Mouse (Mus musculus) spleen, adult 2 months (tissue): ENCODE measurements around the gene Clip1. TPM values are rescaled to one million over a fixed set of nuclear protein-coding genes. Genes with fewer than 3 reads are reported as not detected.

Experiments used
- DNase-seq, 2 experiments: peaks; one replicate each; pipeline versions ENCODE4 v3.0.0 to v3.0.0-alpha.2; 2012 to 2021; ENCODE audit warnings: low spot score in 2 of 2, low read depth in 1 of 2
- H3K27ac ChIP-seq: fragments of 200-500 bp; 2 replicates; pipeline ENCODE4 v1.5.1; 2012; ENCODE audit warnings: low read length, inconsistent platforms; ENCODE audit not compliant: insufficient read depth
- H3K27me3 ChIP-seq: fragments of 200-500 bp; 2 replicates; pipeline ENCODE4 v1.6.1; 2012; ENCODE audit warnings: mild to moderate bottlenecking, moderate library complexity, low read length, inconsistent platforms; ENCODE audit not compliant: control insufficient read depth, insufficient read depth
- H3K36me3 ChIP-seq: fragments of 200-500 bp; 2 replicates; pipeline ENCODE4 v1.6.1; 2012; ENCODE audit warnings: mild to moderate bottlenecking, low read length, inconsistent platforms; ENCODE audit not compliant: control insufficient read depth, insufficient read depth
- H3K4me1 ChIP-seq: fragments of 200-500 bp; 2 replicates; pipeline ENCODE4 v1.6.1; 2011; ENCODE audit warnings: inconsistent platforms; ENCODE audit not compliant: control insufficient read depth, insufficient read depth, insufficient read length
- H3K4me3 ChIP-seq: fragments of 200-500 bp; 2 replicates; pipeline ENCODE4 v1.5.1; 2011; ENCODE audit warnings: mild to moderate bottlenecking, inconsistent platforms; ENCODE audit not compliant: insufficient read depth, insufficient read length; ENCODE audit errors: extremely low read depth
- CTCF ChIP-seq: fragments of 200-500 bp; IDR thresholded peaks from 2 replicates; pipeline ENCODE4 v1.5.1; 2011; ENCODE audit warnings: mild to moderate bottlenecking, inconsistent platforms; ENCODE audit not compliant: insufficient read depth, insufficient read length, insufficient replicate concordance; ENCODE audit errors: extremely low read depth
- POLR2A ChIP-seq: fragments of 200-500 bp; IDR thresholded peaks from 2 replicates; pipeline ENCODE4 v1.6.1; 2011; ENCODE audit warnings: low read depth, low read length, inconsistent platforms
- WGBS: fragments of 180-500 bp; shearing (Covaris S2); methylation state at CpG from one replicate; pipeline ENCODE4 v1.1.7; 2018; 5-methylcytosine and 5-hydroxymethylcytosine counted together
- polyA plus RNA-seq: library from polyadenylated mRNA; depleted of rRNA; stranded (reverse); fragments of >200 nt; gene quantifications from 2 replicates; pipeline ENCODE4 v1.2.3, GENCODE M21; 2012

The Clip1 gene
- polyA plus RNA-seq, 1 experiment: 11.4 TPM

GRCm38 (mm10) chr5:123662059-123662458 is 22.4 kb downstream of the Clip1 start:
- no peak for DNase-seq
- no peak for TF ChIP-seq POLR2A
- TF ChIP-seq CTCF: no peak
- H3K4me3 ChIP-seq: no peak overlapping the region
- no peaks in the 10 kb centered on the region for H3K36me3 ChIP-seq
- no peaks in the 10 kb centered on the region for H3K27me3 ChIP-seq
- no peaks in the 10 kb centered on the region; the same call in 1 of the 2 replicates for H3K4me1 ChIP-seq
- H3K27ac ChIP-seq: 0 out of 2 replicates have a peak overlapping the region, but pooled peaks have one; percentile 2
- WGBS: 5% methylated on average over 9 of the region's 9 CpGs

GRCm38 (mm10) chr5:123661602-123662001 is 22.8 kb downstream of the Clip1 start:
- H3K27me3 ChIP-seq: no peaks in the 10 kb centered on the region
- H3K27ac ChIP-seq: no peak overlapping the region
- no peak for DNase-seq
- WGBS: 64% methylated on average over 3 of the region's 3 CpGs
- no peaks in the 10 kb centered on the region; the same call in 1 of the 2 replicates for H3K4me1 ChIP-seq
- no peaks in the 10 kb centered on the region for H3K36me3 ChIP-seq
- H3K4me3 ChIP-seq: no peak overlapping the region
- no peak for TF ChIP-seq POLR2A
- no peak for TF ChIP-seq CTCF

GRCm38 (mm10) chr5:123657651-123658050 is 26.8 kb downstream of the Clip1 start:
- no peak overlapping the region for H3K27ac ChIP-seq
- DNase-seq: no peak
- WGBS: 29% methylated on average over 7 of the region's 7 CpGs
- H3K36me3 ChIP-seq: peaks cover 6% of the 10 kb centered on the region
- no peak overlapping the region for H3K4me3 ChIP-seq
- no peaks in the 10 kb centered on the region for H3K27me3 ChIP-seq
- TF ChIP-seq POLR2A (no peak), CTCF (no peak)
- H3K4me1 ChIP-seq: no peaks in the 10 kb centered on the region; the same call in 1 of the 2 replicates

- no peak for DNase-seq
- Histone ChIP-seq H3K4me3 (no peak overlapping the region), H3K27me3 (no peaks in the 10 kb centered on the region), H3K36me3 (peaks cover 6% of the 10 kb centered on the region), H3K4me1 (no peaks in the 10 kb centered on the region), H3K27ac (no peak overlapping the region)
- WGBS: 85% methylated on average over 5 of the region's 5 CpGs
- TF ChIP-seq CTCF (no peak), POLR2A (no peak)
These were observed 29.5 kb downstream of the Clip1 start for GRCm38 (mm10) chr5:123654937-123655336.

- Histone ChIP-seq H3K4me1 (no peaks in the 10 kb centered on the region), H3K27me3 (no peaks in the 10 kb centered on the region), H3K27ac (no peak overlapping the region), H3K36me3 (peaks cover 6% of the 10 kb centered on the region), H3K4me3 (no peak overlapping the region)
- no peak for DNase-seq
- TF ChIP-seq POLR2A (no peak), CTCF (no peak)
- WGBS: 88% methylated on average over 11 of the region's 11 CpGs
These were observed 31.1 kb downstream of the Clip1 start for GRCm38 (mm10) chr5:123653287-123653801.

GRCm38 (mm10) chr5:123650825-123651224 is 33.6 kb downstream of the Clip1 start:
- no peak for DNase-seq
- H3K27ac ChIP-seq: no peak overlapping the region
- H3K36me3 ChIP-seq: peaks cover 17% of the 10 kb centered on the region
- TF ChIP-seq CTCF (no peak), POLR2A (no peak)
- no peaks in the 10 kb centered on the region for H3K27me3 ChIP-seq
- H3K4me1 ChIP-seq: no peaks in the 10 kb centered on the region
- H3K4me3 ChIP-seq: no peak overlapping the region
- WGBS: 73% methylated on average over 2 of the region's 2 CpGs

GRCm38 (mm10) chr5:123642401-123642800 is 42.0 kb downstream of the Clip1 start:
- TF ChIP-seq POLR2A (no peak), CTCF (no peak)
- Histone ChIP-seq H3K4me1 (no peaks in the 10 kb centered on the region), H3K27ac (no peak overlapping the region), H3K4me3 (no peak overlapping the region), H3K36me3 (peaks cover 20% of the 10 kb centered on the region), H3K27me3 (no peaks in the 10 kb centered on the region)
- no peak for DNase-seq
- WGBS: 94% methylated on average over 17 of the region's 17 CpGs
